Mouse (Mus musculus): ENCODE data around the gene Hyal1.

Hyal1 gene

GRCm38 (mm10) chr9:107594281-107595062, 17.7 kb downstream of the Hyal1 start:
- DNase-seq (ENCODE audit: low spot score) = no peak

- DNase-seq (ENCODE audit: low spot score) = no peak
These were observed 20.2 kb downstream of the Hyal1 start for GRCm38 (mm10) chr9:107596619-107597569.

GRCm38 (mm10) chr9:107598385-107598784, 21.7 kb downstream of the Hyal1 start:
- no peak for DNase-seq (ENCODE audit: low spot score)

GRCm38 (mm10) chr9:107599433-107599832, 22.7 kb downstream of the Hyal1 start:
- DNase-seq (ENCODE audit: low spot score) = no peak

- peak; percentile 43 for DNase-seq (ENCODE audit: low spot score)
These were observed 23.1 kb downstream of the Hyal1 start for GRCm38 (mm10) chr9:107599842-107600241.

- no peak for DNase-seq (ENCODE audit: low spot score)
These were observed 24.0 kb downstream of the Hyal1 start for GRCm38 (mm10) chr9:107600745-107601144.

- DNase-seq (ENCODE audit: low spot score) = no peak
These were observed 24.5 kb downstream of the Hyal1 start for GRCm38 (mm10) chr9:107601275-107601674.

- DNase-seq (ENCODE audit: low spot score) = peak; percentile 97
These were observed 25.4 kb downstream of the Hyal1 start for GRCm38 (mm10) chr9:107602068-107602648.

- no peak for DNase-seq (ENCODE audit: low spot score)
These were observed 26.5 kb downstream of the Hyal1 start for GRCm38 (mm10) chr9:107603251-107603650.

GRCm38 (mm10) chr9:107605041-107605661, 28.4 kb downstream of the Hyal1 start:
- no peak for DNase-seq (ENCODE audit: low spot score)

GRCm38 (mm10) chr9:107606591-107606990, 29.9 kb downstream of the Hyal1 start:
- no peak for DNase-seq (ENCODE audit: low spot score)

GRCm38 (mm10) chr9:107607036-107607435, 30.3 kb downstream of the Hyal1 start:
- DNase-seq (ENCODE audit: low spot score) = no peak

- DNase-seq (ENCODE audit: low spot score) = no peak
These were observed 31.0 kb downstream of the Hyal1 start for GRCm38 (mm10) chr9:107607653-107608245.

- no peak for DNase-seq (ENCODE audit: low spot score)
These were observed 32.2 kb downstream of the Hyal1 start, which contains the start of gene Sema3b for GRCm38 (mm10) chr9:107608741-107609432. TSS of gene Sema3b (minus strand) at chr9:107609229.

GRCm38 (mm10) chr9:107609433-107609830, 32.7 kb downstream of the Hyal1 start:
- DNase-seq (ENCODE audit: low spot score) = no peak

- no peak for DNase-seq (ENCODE audit: low spot score)
These were observed 34.9 kb downstream of the Hyal1 start for GRCm38 (mm10) chr9:107611456-107612190.

GRCm38 (mm10) chr9:107612191-107612944, 35.6 kb downstream of the Hyal1 start:
- DNase-seq (ENCODE audit: low spot score) = peak; percentile 99

- no peak for DNase-seq (ENCODE audit: low spot score)
These were observed 36.3 kb downstream of the Hyal1 start for GRCm38 (mm10) chr9:107612945-107613569.

GRCm38 (mm10) chr9:107615035-107615434, 38.3 kb downstream of the Hyal1 start:
- peak; percentile 48 for DNase-seq (ENCODE audit: low spot score)
